Mouse (Mus musculus) CH12.LX (cell line): ENCODE data around the gene Mrpl34. TPM values are rescaled to one million over a fixed set of nuclear protein-coding genes. Genes with fewer than 3 reads are reported as not detected.
"Not testable (repeated sequence)": the region's sequence is repeated elsewhere in the genome, so short reads cannot be mapped to it uniquely, and the experiment has no call there.

Experiments used
- DNase-seq: peaks from one replicate; pipeline ENCODE4 v3.0.0-alpha.2; 2013; ENCODE audit errors: extremely low read depth
- H3K27ac ChIP-seq: 2 replicates; pipeline ENCODE4 v1.5.1; 2012; ENCODE audit warnings: low read depth, mild to moderate bottlenecking, control low read depth, moderate library complexity; ENCODE audit not compliant: insufficient read depth
- H3K27me3 ChIP-seq: replicated peaks from 2 replicates; pipeline ENCODE3; 2012; ENCODE audit warnings: inconsistent platforms
- H3K36me3 ChIP-seq, 2 experiments: replicated peaks in 1 of 2; 2 replicates each; pipeline versions ENCODE3 to v1.6.1; 2012; ENCODE audit warnings: inconsistent platforms in 1 of 2, low read length in 1 of 2, mild to moderate bottlenecking in 1 of 2, mixed read lengths in 1 of 2, moderate library complexity in 1 of 2; ENCODE audit not compliant: control insufficient read depth in 1 of 2, insufficient read depth in 1 of 2
- H3K4me1 ChIP-seq, 2 experiments: 2 replicates each; pipeline ENCODE4 v1.6.1; 2012; ENCODE audit warnings: inconsistent platforms in 1 of 2, moderate library complexity in 1 of 2; ENCODE audit not compliant: insufficient read depth in 2 of 2, control insufficient read depth in 1 of 2
- H3K4me2 ChIP-seq: 2 replicates; pipeline ENCODE4 v1.6.1; 2012; ENCODE audit warnings: low read depth, mild to moderate bottlenecking, control low read depth; ENCODE audit not compliant: poor library complexity, insufficient read depth, severe bottlenecking
- H3K4me3 ChIP-seq, 3 experiments: fragments of 150-350 bp in 1 of 3; sonication (generic) in 1 of 3; replicated peaks in 1 of 3; 2 replicates each; pipeline versions ENCODE3 to v1.5.1; 2011 to 2012; ENCODE audit warnings: low read depth in 2 of 3, low read length in 2 of 3, mild to moderate bottlenecking in 2 of 3, moderate library complexity in 2 of 3, control low read depth in 1 of 3, improper control_type of control experiment in 1 of 3, inconsistent platforms in 1 of 3, mixed read lengths in 1 of 3; ENCODE audit not compliant: poor library complexity in 1 of 3
- H3K79me2 ChIP-seq: replicated peaks from 2 replicates; pipeline ENCODE4 v1.6.1; 2012; ENCODE audit warnings: mild to moderate bottlenecking, moderate library complexity; ENCODE audit not compliant: control insufficient read depth, poor library complexity, insufficient read depth, severe bottlenecking; ENCODE audit errors: extremely low read depth
- H3K9ac ChIP-seq: 2 replicates; pipeline ENCODE4 v1.6.1; 2012; ENCODE audit warnings: low read depth, mild to moderate bottlenecking, control low read depth, moderate library complexity; ENCODE audit not compliant: insufficient read depth
- H3K9me3 ChIP-seq: replicated peaks from 2 replicates; pipeline ENCODE3; 2012; ENCODE audit warnings: low read length, inconsistent platforms, mixed read lengths
- BHLHE40 ChIP-seq: IDR thresholded peaks from 2 replicates; pipeline ENCODE4 v1.6.1; 2011; ENCODE audit warnings: mild to moderate bottlenecking, low read depth, low read length, improper control_type of control experiment
- CHD2 ChIP-seq: IDR thresholded peaks from 2 replicates; pipeline ENCODE4 v1.6.1; 2011; ENCODE audit warnings: low read length, improper control_type of control experiment
- CTCF ChIP-seq, 2 experiments: IDR thresholded peaks in 1 of 2; conservative IDR thresholded peaks in 1 of 2; 2 replicates each; pipeline ENCODE4 v1.5.1; 2011 to 2012; ENCODE audit warnings: low read depth in 2 of 2, low read length in 2 of 2, improper control_type of control experiment in 1 of 2, inconsistent platforms in 1 of 2, mild to moderate bottlenecking in 1 of 2, moderate library complexity in 1 of 2
- EP300 ChIP-seq: IDR thresholded peaks from 2 replicates; pipeline ENCODE4 v1.6.1; 2011; ENCODE audit warnings: low read length, improper control_type of control experiment
- ETS1 ChIP-seq: conservative IDR thresholded peaks from 2 replicates; pipeline ENCODE4 v1.6.1; 2012; ENCODE audit warnings: low read depth, mild to moderate bottlenecking, inconsistent platforms, low read length, improper control_type of control experiment, moderate library complexity
- GABPA ChIP-seq: IDR thresholded peaks from 2 replicates; pipeline ENCODE4 v1.6.1; 2012; ENCODE audit warnings: low read depth, low read length, improper control_type of control experiment, inconsistent platforms; ENCODE audit not compliant: insufficient replicate concordance
- IRF4 ChIP-seq: IDR thresholded peaks from 2 replicates; pipeline ENCODE4 v1.6.1; 2014; ENCODE audit warnings: low read depth, mild to moderate bottlenecking, inconsistent platforms, low read length, improper control_type of control experiment
- JUN ChIP-seq: IDR thresholded peaks from 2 replicates; pipeline ENCODE4 v1.6.1; 2011; ENCODE audit warnings: low read depth, mild to moderate bottlenecking, low read length, improper control_type of control experiment, moderate library complexity; ENCODE audit not compliant: insufficient read depth
- JUND ChIP-seq: conservative IDR thresholded peaks from 2 replicates; pipeline ENCODE4 v1.6.1; 2011; ENCODE audit warnings: low read depth, low read length, improper control_type of control experiment
- MAFK ChIP-seq: IDR thresholded peaks from 2 replicates; pipeline ENCODE4 v1.6.1; 2011; ENCODE audit warnings: low read length, improper control_type of control experiment; ENCODE audit not compliant: insufficient replicate concordance
- MAZ ChIP-seq: IDR thresholded peaks from 2 replicates; pipeline ENCODE4 v1.6.1; 2012; ENCODE audit warnings: low read depth, mild to moderate bottlenecking, inconsistent platforms, low read length, improper control_type of control experiment, moderate library complexity
- MEF2A ChIP-seq: IDR thresholded peaks from 2 replicates; pipeline ENCODE4 v1.6.1; 2014; ENCODE audit warnings: low read depth, mild to moderate bottlenecking, inconsistent platforms, low read length, improper control_type of control experiment, borderline replicate concordance
- NRF1 ChIP-seq: IDR thresholded peaks from 2 replicates; pipeline ENCODE4 v1.6.1; 2014; ENCODE audit warnings: low read depth, mild to moderate bottlenecking, inconsistent platforms, low read length, improper control_type of control experiment, moderate library complexity
- POLR2AphosphoS2 ChIP-seq: IDR thresholded peaks from 2 replicates; pipeline ENCODE4 v1.6.1; 2011; ENCODE audit warnings: low read depth, low read length, improper control_type of control experiment
- UBTF ChIP-seq: IDR thresholded peaks from 2 replicates; pipeline ENCODE4 v1.6.1; 2012; ENCODE audit warnings: low read depth, mild to moderate bottlenecking, inconsistent platforms, low read length, improper control_type of control experiment, moderate library complexity
- USF1 ChIP-seq: IDR thresholded peaks from 2 replicates; pipeline ENCODE4 v1.6.1; 2014; ENCODE audit warnings: low read depth, mild to moderate bottlenecking, inconsistent platforms, low read length, improper control_type of control experiment
- USF2 ChIP-seq: conservative IDR thresholded peaks from 2 replicates; pipeline ENCODE4 v1.6.1; 2011; ENCODE audit warnings: low read depth, low read length, improper control_type of control experiment
- ZKSCAN1 ChIP-seq: IDR thresholded peaks from 2 replicates; pipeline ENCODE4 v1.6.1; 2012; ENCODE audit warnings: low read depth, inconsistent platforms, low read length, improper control_type of control experiment, borderline replicate concordance
- dilution Hi-C: fragments of 300-500 bp; cut with MboI; formaldehyde crosslinking; loops from 2 replicates; pipeline ENCODE4 v1.14.3; 2020; ENCODE audit warnings: low sequenced_read_pairs; ENCODE audit not compliant: extremely low pct_unique_long_range_greater_than_20kb, extremely low pct_ligation_motif_present
- in situ Hi-C: fragments of 300-500 bp; cut with MboI; formaldehyde crosslinking; loops from 3 replicates; pipeline ENCODE4 v1.14.3; 2019; ENCODE audit warnings: low sequenced_read_pairs, low pct_ligation_motif_present, low pct_unique_long_range_greater_than_20kb, mixed read lengths
- polyA plus RNA-seq: library from polyadenylated mRNA; unstranded; fragments of >175 nt; gene quantifications from 2 replicates; pipeline ENCODE4 v1.2.1, GENCODE M21; 2012; ENCODE audit warnings: low read depth; ENCODE audit not compliant: insufficient read length
- total RNA-seq, 2 experiments: library from RNA; depleted of rRNA; stranded (reverse); fragments of 300-350 nt in 1 of 2; fragments of >200 nt in 1 of 2; gene quantifications; 2 replicates each; pipeline ENCODE4 v1.2.3; 2012 to 2014

Mrpl34 gene
- total and polyA plus RNA-seq, 3 experiments, result 94.4 to 150 (median 133) TPM

DNA sequence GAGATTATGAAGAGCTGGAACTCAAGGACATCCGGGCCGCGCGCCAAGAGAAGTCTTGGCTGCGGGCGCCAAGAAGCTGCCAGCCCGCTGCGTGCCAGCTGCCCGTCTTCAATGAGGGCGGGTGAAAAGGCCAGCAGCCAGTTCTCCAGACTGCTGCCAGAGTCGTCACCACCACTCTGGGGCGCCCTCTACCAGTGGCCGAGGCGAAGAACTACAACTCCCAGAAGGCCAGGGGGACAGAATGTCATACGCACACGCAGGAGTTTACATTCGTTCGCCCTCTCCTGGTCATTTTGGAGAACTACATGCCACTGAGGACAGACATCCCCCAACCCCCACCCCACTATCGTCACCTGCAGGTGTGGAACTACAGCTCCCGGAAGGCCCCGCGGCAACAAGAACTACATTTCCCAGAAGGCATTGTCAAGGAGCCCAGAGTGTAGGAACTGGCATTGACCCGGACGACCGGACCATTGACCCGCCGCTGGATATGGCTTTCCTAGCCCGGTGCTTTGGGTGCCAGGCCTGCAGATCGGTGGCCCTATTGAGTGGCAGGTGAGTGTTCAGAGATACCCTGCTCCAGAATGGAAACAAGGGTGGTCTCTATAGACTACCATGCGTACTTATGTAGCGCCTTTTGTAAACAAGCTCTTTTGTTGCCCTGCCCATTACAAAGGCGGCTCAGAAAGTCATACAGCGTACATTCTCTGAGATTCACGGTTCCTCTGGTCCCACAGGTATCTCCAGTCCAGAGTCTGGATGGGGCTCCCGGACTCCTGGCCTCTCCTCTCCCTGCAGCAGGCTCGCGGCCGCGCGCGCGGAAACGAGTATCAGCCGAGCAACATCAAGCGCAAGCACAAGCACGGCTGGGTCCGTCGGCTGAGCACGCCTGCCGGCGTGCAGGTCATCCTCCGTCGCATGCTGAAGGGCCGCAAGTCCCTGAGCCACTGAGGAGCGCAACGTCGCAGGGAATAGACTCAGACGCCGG is at the start of gene Mrpl34 (continued):
- TF ChIP-seq MAZ (peak; percentile 93), CTCF (conservative IDR thresholded peaks at IDR 0.05 in 1 of 2, IDR thresholded peaks at IDR 0.05 in 1 of 2; ENCODE audit: low read depth in 2 of 2, low read length in 2 of 2) (peak; percentile 82 to 100)

GRCm38 (mm10) chr8:71422121-71422520 is 42.6 kb upstream of the Mrpl34 start:
- Histone ChIP-seq H3K4me3 (no peak overlapping the region), H3K9ac (no peak overlapping the region), H3K4me1 (no peaks in the 10 kb centered on the region), H3K79me2 (no peaks in the 10 kb centered on the region), H3K4me2 (no peak overlapping the region), H3K27ac (no peak overlapping the region), H3K36me3 (no peaks in the 10 kb centered on the region), H3K9me3 (peaks cover 22% of the 10 kb centered on the region), H3K27me3 (peaks cover 20% of the 10 kb centered on the region)
- TF ChIP-seq ETS1 (no peak), EP300 (no peak), MEF2A (no peak), BHLHE40 (no peak), JUN (no peak), GABPA (no peak), CHD2 (no peak), POLR2AphosphoS2 (no peak), MAFK (no peak), UBTF (no peak), NRF1 (no peak), USF2 (no peak), ZKSCAN1 (no peak), JUND (no peak), USF1 (no peak), IRF4 (no peak)
- dilution Hi-C loops, result no loop called here
- in situ Hi-C loops, result no loop called here
- DNase-seq, result no peak

GRCm38 (mm10) chr8:71432935-71433334 is 31.8 kb upstream of the Mrpl34 start:
- H3K27me3 ChIP-seq, H3K4me2 ChIP-seq, H3K36me3 ChIP-seq, H3K4me1 ChIP-seq, H3K9ac ChIP-seq, H3K9me3 ChIP-seq, DNase-seq, H3K27ac ChIP-seq, dilution Hi-C loops, H3K4me3 ChIP-seq, H3K79me2 ChIP-seq: not testable (repeated sequence)
- in situ Hi-C loops, result loop anchor here (5.0 kb wide), 1 partner anchor 34 kb away; the partner anchor contains the start of gene Dda1
